Mouse (Mus musculus) stomach, postnatal 0 days (tissue): Measurements from ENCODE around the gene Slc10a1. TPM values are rescaled to one million over a fixed set of nuclear protein-coding genes. Genes with fewer than 3 reads are reported as not detected.

ENCODE experiments used
- ATAC-seq: fragments of 200-750 bp; cut with Nextera tagmentation; 2 replicates; pipeline ENCODE4 v1.8.0; 2017; ENCODE audit not compliant: low FRiP score, low TSS enrichment
- DNase-seq: peaks from one replicate; pipeline ENCODE4 v3.0.0-alpha.2; 2016; ENCODE audit warnings: low spot score
- H3K27ac ChIP-seq: fragments of 300-500 bp; sonication (generic); replicated peaks from 2 replicates; pipeline ENCODE4 v1.5.1; 2014; ENCODE audit warnings: mild to moderate bottlenecking, control low read depth
- H3K27me3 ChIP-seq: fragments of 300-500 bp; sonication (generic); 2 replicates; pipeline ENCODE4 v1.6.1; 2014; ENCODE audit warnings: low read length; ENCODE audit not compliant: control insufficient read depth, insufficient read depth
- H3K36me3 ChIP-seq: fragments of 300-500 bp; sonication (generic); 2 replicates; pipeline ENCODE4 v1.6.1; 2014; ENCODE audit warnings: low read length, mixed read lengths; ENCODE audit not compliant: control insufficient read depth, insufficient read depth
- H3K4me1 ChIP-seq: fragments of 300-500 bp; sonication (generic); replicated peaks from 2 replicates; pipeline ENCODE4 v1.6.1; 2014; ENCODE audit warnings: antibody characterized with exemption; ENCODE audit not compliant: control insufficient read depth, insufficient read depth
- H3K4me2 ChIP-seq: fragments of 300-500 bp; sonication (generic); replicated peaks from 2 replicates; pipeline ENCODE4 v1.6.1; 2014; ENCODE audit warnings: low read depth, mild to moderate bottlenecking, control low read depth, moderate library complexity
- H3K4me3 ChIP-seq: fragments of 300-500 bp; sonication (generic); 2 replicates; pipeline ENCODE4 v1.5.1; 2014; ENCODE audit warnings: low read depth, low read length, control low read depth
- H3K9ac ChIP-seq: fragments of 300-500 bp; sonication (generic); 2 replicates; pipeline ENCODE4 v1.6.1; 2014; ENCODE audit warnings: mild to moderate bottlenecking, low read length, control low read depth, mixed read lengths
- H3K9me3 ChIP-seq: fragments of 300-500 bp; sonication (generic); 2 replicates; pipeline ENCODE4 v1.6.1; 2016; ENCODE audit warnings: low read length; ENCODE audit not compliant: control insufficient read depth
- CTCF ChIP-seq: IDR thresholded peaks from 2 replicates; pipeline ENCODE4 v1.5.1; 2016; ENCODE audit warnings: antibody characterized with exemption, low read depth, mild to moderate bottlenecking, moderate library complexity
- EP300 ChIP-seq: optimal IDR thresholded peaks from 2 replicates; pipeline ENCODE3; 2016; ENCODE audit warnings: antibody characterized with exemption
- WGBS: fragments of 180-500 bp; shearing (Covaris S2); extraction: QIAGEN DNeasy Blood & Tissue Kit; methylation state at CpG from one replicate; pipeline ENCODE4 v1.1.7; 2014; 5-methylcytosine and 5-hydroxymethylcytosine counted together
- polyA plus RNA-seq: library from polyadenylated mRNA; unstranded; fragments of >200 nt; fragmentation: Nextera tagmentation; extraction: Ambion mirVana; gene quantifications from 2 replicates; pipeline ENCODE4 v1.2.1, GENCODE M21; 2015

Gene Slc10a1
- polyA plus RNA-seq, 1 experiment from 2014 or later, result 0.58 TPM

GRCm38 (mm10) chr12:80939165-80939564 is 29.3 kb downstream of the Slc10a1 start:
- DNase-seq (no peak), ATAC-seq (peak; percentile 5; the same call in 1 of the 2 replicates)
- H3K9ac ChIP-seq, result no peak overlapping the region
- 73% methylated on average over 4 of the region's 4 CpGs for WGBS
- H3K4me1 ChIP-seq, result no peaks in the 10 kb centered on the region
- peak overlapping the region; percentile 13 for H3K27ac ChIP-seq
- TF ChIP-seq EP300 (no peak), CTCF (no peak)
- H3K36me3 ChIP-seq, result no peaks in the 10 kb centered on the region
- no peaks in the 10 kb centered on the region for H3K27me3 ChIP-seq
- H3K4me2 ChIP-seq, result no peak overlapping the region
- no peaks in the 10 kb centered on the region for H3K9me3 ChIP-seq
- H3K4me3 ChIP-seq, result no peak overlapping the region

- DNase-seq, result peak; percentile 82
- WGBS, result 14% methylated on average over 5 of the region's 5 CpGs
- Histone ChIP-seq H3K4me1 (no peaks in the 10 kb centered on the region), H3K9ac (no peak overlapping the region), H3K4me3 (no peak overlapping the region), H3K27ac (peak overlapping the region; percentile 13), H3K27me3 (no peaks in the 10 kb centered on the region), H3K36me3 (no peaks in the 10 kb centered on the region), H3K9me3 (no peaks in the 10 kb centered on the region), H3K4me2 (no peak overlapping the region)
- TF ChIP-seq EP300, result no peak
- no peak for TF ChIP-seq CTCF
- peak; percentile 52 for ATAC-seq
Observed at GRCm38 (mm10) chr12:80938642-80939041, 29.9 kb downstream of the Slc10a1 start.

GRCm38 (mm10) chr12:80937331-80938029 is 31.0 kb downstream of the Slc10a1 start:
- peak; percentile 63; the same call in 1 of the 2 replicates for ATAC-seq
- DNase-seq, result no peak
- Histone ChIP-seq H3K9ac (no peak overlapping the region), H3K27ac (peak overlapping the region; percentile 81), H3K9me3 (no peaks in the 10 kb centered on the region), H3K4me2 (no peak overlapping the region), H3K4me3 (no peak overlapping the region), H3K36me3 (no peaks in the 10 kb centered on the region), H3K4me1 (no peaks in the 10 kb centered on the region), H3K27me3 (no peaks in the 10 kb centered on the region)
- TF ChIP-seq EP300 (no peak), CTCF (no peak)
- 55% methylated on average over 9 of the region's 9 CpGs for WGBS

- no peak for ATAC-seq
- Histone ChIP-seq H3K4me3 (no peak overlapping the region), H3K4me2 (no peak overlapping the region), H3K27me3 (no peaks in the 10 kb centered on the region), H3K9me3 (no peaks in the 10 kb centered on the region), H3K36me3 (no peaks in the 10 kb centered on the region), H3K9ac (no peak overlapping the region), H3K27ac (peak overlapping the region; percentile 81), H3K4me1 (no peaks in the 10 kb centered on the region)
- no peak for DNase-seq
- 63% methylated on average over 2 of the region's 2 CpGs for WGBS
- TF ChIP-seq CTCF, result no peak
- no peak for TF ChIP-seq EP300
Observed at GRCm38 (mm10) chr12:80936751-80937150, 31.8 kb downstream of the Slc10a1 start.

- ATAC-seq (no peak), DNase-seq (no peak)
- Histone ChIP-seq H3K9me3 (no peaks in the 10 kb centered on the region), H3K4me2 (no peak overlapping the region), H3K27ac (no peak overlapping the region), H3K27me3 (no peaks in the 10 kb centered on the region), H3K4me3 (no peak overlapping the region), H3K36me3 (no peaks in the 10 kb centered on the region), H3K9ac (no peak overlapping the region), H3K4me1 (no peaks in the 10 kb centered on the region)
- TF ChIP-seq EP300, result no peak
- no peak for TF ChIP-seq CTCF
- 65% methylated on average over 1 of the region's 1 CpGs for WGBS
Observed at GRCm38 (mm10) chr12:80932865-80933264, 35.6 kb downstream of the Slc10a1 start.

GRCm38 (mm10) chr12:80931402-80932140 is 36.9 kb downstream of the Slc10a1 start:
- no peak for DNase-seq
- no peak overlapping the region for H3K4me2 ChIP-seq
- H3K4me3 ChIP-seq, result no peak overlapping the region
- no peaks in the 10 kb centered on the region for H3K9me3 ChIP-seq
- H3K4me1 ChIP-seq, result no peaks in the 10 kb centered on the region
- no peak overlapping the region for H3K9ac ChIP-seq
- ATAC-seq, result 0 out of 2 replicates have a peak, but pooled peaks have one; percentile 26
- no peak overlapping the region for H3K27ac ChIP-seq
- TF ChIP-seq EP300, result no peak
- no peak for TF ChIP-seq CTCF
- H3K36me3 ChIP-seq, result no peaks in the 10 kb centered on the region
- 70% methylated on average over 3 of the region's 3 CpGs for WGBS
- H3K27me3 ChIP-seq, result no peaks in the 10 kb centered on the region
